Mouse (Mus musculus): Measurements from ENCODE around the gene Acvr1. TPM values are rescaled to one million over a fixed set of nuclear protein-coding genes. Genes with fewer than 3 reads are reported as not detected.

Acvr1 gene
- polyA plus RNA-seq, 1 experiment from 2014 or later: 7.4 TPM

GRCm38 (mm10) chr2:58520727-58521126 is 46.2 kb downstream of the Acvr1 start:
- H3K4me2 ChIP-seq (ENCODE audit: low read length): no peak overlapping the region
- WGBS: 85% methylated on average over 9 of the region's 9 CpGs
- H3K9me3 ChIP-seq (ENCODE audit: control insufficient read depth, low read length): no peaks in the 10 kb centered on the region
- H3K4me3 ChIP-seq (replicated peaks; ENCODE audit: low read length): no peak overlapping the region
- H3K27ac ChIP-seq (ENCODE audit: low read length): no peak overlapping the region
- ATAC-seq: 0 out of 2 replicates have a peak, but pooled peaks have one; percentile 1
- no peaks in the 10 kb centered on the region for H3K27me3 ChIP-seq (replicated peaks; ENCODE audit: control insufficient read depth, insufficient read depth, low read length)
- H3K9ac ChIP-seq (replicated peaks; ENCODE audit: low read depth, low read length): no peak overlapping the region
- H3K36me3 ChIP-seq (ENCODE audit: control insufficient read depth, insufficient read depth): no peaks in the 10 kb centered on the region
- peaks cover 19% of the 10 kb centered on the region for H3K4me1 ChIP-seq (replicated peaks; ENCODE audit: control insufficient read depth, insufficient read depth, low read length)

- no peak overlapping the region for H3K9ac ChIP-seq (replicated peaks; ENCODE audit: low read depth, low read length)
- ATAC-seq: no peak
- no peak overlapping the region for H3K27ac ChIP-seq (ENCODE audit: low read length)
- no peaks in the 10 kb centered on the region for H3K27me3 ChIP-seq (replicated peaks; ENCODE audit: control insufficient read depth, insufficient read depth, low read length)
- no peaks in the 10 kb centered on the region for H3K9me3 ChIP-seq (ENCODE audit: control insufficient read depth, low read length)
- peaks cover 11% of the 10 kb centered on the region for H3K4me1 ChIP-seq (replicated peaks; ENCODE audit: control insufficient read depth, insufficient read depth, low read length)
- 83% methylated on average over 1 of the region's 1 CpGs for WGBS
- H3K4me3 ChIP-seq (replicated peaks; ENCODE audit: low read length): no peak overlapping the region
- no peaks in the 10 kb centered on the region for H3K36me3 ChIP-seq (ENCODE audit: control insufficient read depth, insufficient read depth)
- H3K4me2 ChIP-seq (ENCODE audit: low read length): no peak overlapping the region
Measured at GRCm38 (mm10) chr2:58518517-58518916, 48.4 kb downstream of the Acvr1 start.

GRCm38 (mm10) chr2:58516920-58517319 is 50.0 kb downstream of the Acvr1 start:
- ATAC-seq: no peak
- no peak overlapping the region for H3K27ac ChIP-seq (ENCODE audit: low read length)
- H3K9me3 ChIP-seq (ENCODE audit: control insufficient read depth, low read length): no peaks in the 10 kb centered on the region
- WGBS: 58% methylated on average over 6 of the region's 6 CpGs
- H3K27me3 ChIP-seq (replicated peaks; ENCODE audit: control insufficient read depth, insufficient read depth, low read length): no peaks in the 10 kb centered on the region
- H3K4me2 ChIP-seq (ENCODE audit: low read length): no peak overlapping the region
- H3K4me3 ChIP-seq (replicated peaks; ENCODE audit: low read length): no peak overlapping the region
- H3K36me3 ChIP-seq (ENCODE audit: control insufficient read depth, insufficient read depth): no peaks in the 10 kb centered on the region
- no peak overlapping the region for H3K9ac ChIP-seq (replicated peaks; ENCODE audit: low read depth, low read length)
- H3K4me1 ChIP-seq (replicated peaks; ENCODE audit: control insufficient read depth, insufficient read depth, low read length): peaks cover 6% of the 10 kb centered on the region

GRCm38 (mm10) chr2:58516000-58516399 is 51.0 kb downstream of the Acvr1 start:
- H3K4me3 ChIP-seq (replicated peaks; ENCODE audit: low read length): no peak overlapping the region
- H3K4me1 ChIP-seq (replicated peaks; ENCODE audit: control insufficient read depth, insufficient read depth, low read length): peaks cover 6% of the 10 kb centered on the region
- H3K9me3 ChIP-seq (ENCODE audit: control insufficient read depth, low read length): no peaks in the 10 kb centered on the region
- 0 out of 2 replicates have a peak overlapping the region, but pooled peaks have one; percentile 20 for H3K27ac ChIP-seq (ENCODE audit: low read length)
- no peak overlapping the region for H3K4me2 ChIP-seq (ENCODE audit: low read length)
- peak; percentile 14; the same call in 1 of the 2 replicates for ATAC-seq
- WGBS: 41% methylated on average over 15 of the region's 15 CpGs
- no peaks in the 10 kb centered on the region for H3K27me3 ChIP-seq (replicated peaks; ENCODE audit: control insufficient read depth, insufficient read depth, low read length)
- no peak overlapping the region for H3K9ac ChIP-seq (replicated peaks; ENCODE audit: low read depth, low read length)
- H3K36me3 ChIP-seq (ENCODE audit: control insufficient read depth, insufficient read depth): no peaks in the 10 kb centered on the region

- Histone ChIP-seq H3K4me3 (replicated peaks; ENCODE audit: low read length) (no peak overlapping the region), H3K36me3 (ENCODE audit: control insufficient read depth, insufficient read depth) (no peaks in the 10 kb centered on the region), H3K4me2 (ENCODE audit: low read length) (no peak overlapping the region), H3K9me3 (ENCODE audit: control insufficient read depth, low read length) (no peaks in the 10 kb centered on the region), H3K27me3 (replicated peaks; ENCODE audit: control insufficient read depth, insufficient read depth, low read length) (no peaks in the 10 kb centered on the region), H3K9ac (replicated peaks; ENCODE audit: low read depth, low read length) (no peak overlapping the region), H3K4me1 (replicated peaks; ENCODE audit: control insufficient read depth, insufficient read depth, low read length) (peaks cover 9% of the 10 kb centered on the region), H3K27ac (ENCODE audit: low read length) (no peak overlapping the region)
- peak; percentile 29; the same call in 1 of the 2 replicates for ATAC-seq
- WGBS: 94% methylated on average over 11 of the region's 11 CpGs
Measured at GRCm38 (mm10) chr2:58514489-58514888, 52.5 kb downstream of the Acvr1 start.

GRCm38 (mm10) chr2:58513212-58513611 is 53.7 kb downstream of the Acvr1 start:
- Histone ChIP-seq H3K36me3 (ENCODE audit: control insufficient read depth, insufficient read depth) (no peaks in the 10 kb centered on the region), H3K27me3 (replicated peaks; ENCODE audit: control insufficient read depth, insufficient read depth, low read length) (no peaks in the 10 kb centered on the region), H3K9me3 (ENCODE audit: control insufficient read depth, low read length) (no peaks in the 10 kb centered on the region), H3K9ac (replicated peaks; ENCODE audit: low read depth, low read length) (no peak overlapping the region), H3K4me1 (replicated peaks; ENCODE audit: control insufficient read depth, insufficient read depth, low read length) (peaks cover 9% of the 10 kb centered on the region), H3K4me2 (ENCODE audit: low read length) (no peak overlapping the region), H3K27ac (ENCODE audit: low read length) (no peak overlapping the region), H3K4me3 (replicated peaks; ENCODE audit: low read length) (no peak overlapping the region)
- WGBS: 84% methylated on average over 3 of the region's 3 CpGs
- no peak for ATAC-seq

- Histone ChIP-seq H3K4me3 (replicated peaks; ENCODE audit: low read length) (no peak overlapping the region), H3K9ac (replicated peaks; ENCODE audit: low read depth, low read length) (no peak overlapping the region), H3K36me3 (ENCODE audit: control insufficient read depth, insufficient read depth) (no peaks in the 10 kb centered on the region), H3K27ac (ENCODE audit: low read length) (no peak overlapping the region), H3K4me2 (ENCODE audit: low read length) (no peak overlapping the region), H3K9me3 (ENCODE audit: control insufficient read depth, low read length) (no peaks in the 10 kb centered on the region), H3K27me3 (replicated peaks; ENCODE audit: control insufficient read depth, insufficient read depth, low read length) (no peaks in the 10 kb centered on the region), H3K4me1 (replicated peaks; ENCODE audit: control insufficient read depth, insufficient read depth, low read length) (0 out of 2 replicates have a peak, but pooled peaks cover 3% of the 10 kb centered on the region)
- ATAC-seq: no peak
- WGBS: 50% methylated on average over 8 of the region's 8 CpGs
Measured at GRCm38 (mm10) chr2:58510192-58510591, 56.8 kb downstream of the Acvr1 start.

- WGBS: 85% methylated on average over 9 of the region's 9 CpGs
- no peak for ATAC-seq
Measured at GRCm38 (mm10) chr2:58505306-58506090, 61.5 kb downstream of the Acvr1 start.

GRCm38 (mm10) chr2:58496647-58497410 is 70.1 kb downstream of the Acvr1 start:
- no peak for ATAC-seq
- WGBS: 73% methylated on average over 8 of the region's 8 CpGs
- H3K9me3 ChIP-seq (ENCODE audit: control insufficient read depth, low read length): no peaks in the 10 kb centered on the region
- H3K4me2 ChIP-seq (ENCODE audit: low read length): no peak overlapping the region
- H3K27me3 ChIP-seq (replicated peaks; ENCODE audit: control insufficient read depth, insufficient read depth, low read length): no peaks in the 10 kb centered on the region
- no peaks in the 10 kb centered on the region for H3K36me3 ChIP-seq (ENCODE audit: control insufficient read depth, insufficient read depth)
- no peak overlapping the region for H3K4me3 ChIP-seq (replicated peaks; ENCODE audit: low read length)
- no peak overlapping the region for H3K9ac ChIP-seq (replicated peaks; ENCODE audit: low read depth, low read length)
- H3K27ac ChIP-seq (ENCODE audit: low read length): no peak overlapping the region
- H3K4me1 ChIP-seq (replicated peaks; ENCODE audit: control insufficient read depth, insufficient read depth, low read length): 0 out of 2 replicates have a peak, but pooled peaks cover 2% of the 10 kb centered on the region

More at GRCm38 (mm10) chr2:58505306-58506090, 61.5 kb downstream of the Acvr1 start:
- Histone ChIP-seq H3K4me2 (ENCODE audit: low read length) (no peak overlapping the region), H3K27me3 (replicated peaks; ENCODE audit: control insufficient read depth, insufficient read depth, low read length) (no peaks in the 10 kb centered on the region), H3K9me3 (ENCODE audit: control insufficient read depth, low read length) (no peaks in the 10 kb centered on the region), H3K4me1 (replicated peaks; ENCODE audit: control insufficient read depth, insufficient read depth, low read length) (0 out of 2 replicates have a peak, but pooled peaks cover 3% of the 10 kb centered on the region), H3K4me3 (replicated peaks; ENCODE audit: low read length) (no peak overlapping the region), H3K9ac (replicated peaks; ENCODE audit: low read depth, low read length) (no peak overlapping the region), H3K36me3 (ENCODE audit: control insufficient read depth, insufficient read depth) (no peaks in the 10 kb centered on the region), H3K27ac (ENCODE audit: low read length) (no peak overlapping the region)

Measured in forebrain, embryonic 16.5 days (tissue).